Mouse (Mus musculus) testis, adult 2 months (tissue): ENCODE measurements at regions not wholly inside any gene's neighbourhood (a gene's known extent, or its start where the extent isn't known, plus 50 kb on each side); places are given as distances from the start of the nearest gene placed in this dataset.

Experiments used
- H3K27ac ChIP-seq: fragments of 200-500 bp; 2 replicates; pipeline ENCODE4 v1.5.1; 2012; ENCODE audit warnings: low read depth, low read length; ENCODE audit not compliant: control insufficient read depth, insufficient read depth
- H3K27me3 ChIP-seq: fragments of 200-500 bp; 2 replicates; pipeline ENCODE4 v1.6.1; 2012; ENCODE audit warnings: mild to moderate bottlenecking, low read length, moderate library complexity; ENCODE audit not compliant: control insufficient read depth, insufficient read depth
- H3K36me3 ChIP-seq: fragments of 200-500 bp; 2 replicates; pipeline ENCODE4 v1.6.1; 2012; ENCODE audit warnings: mild to moderate bottlenecking, low read length; ENCODE audit not compliant: control insufficient read depth, insufficient read depth
- H3K4me1 ChIP-seq: fragments of 200-500 bp; 2 replicates; pipeline ENCODE4 v1.6.1; 2012; ENCODE audit warnings: low read length; ENCODE audit not compliant: control insufficient read depth, insufficient read depth
- H3K4me3 ChIP-seq: fragments of 200-500 bp; 2 replicates; pipeline ENCODE4 v1.5.1; 2012; ENCODE audit warnings: low read depth, mild to moderate bottlenecking, low read length, moderate library complexity, mixed read lengths; ENCODE audit not compliant: control insufficient read depth
- CTCF ChIP-seq: fragments of 200-500 bp; IDR thresholded peaks from 2 replicates; pipeline ENCODE4 v1.5.1; 2012; ENCODE audit warnings: low read depth, mild to moderate bottlenecking, inconsistent platforms, low read length, moderate library complexity; ENCODE audit not compliant: control insufficient read depth, insufficient read depth, insufficient replicate concordance
- POLR2A ChIP-seq: fragments of 200-500 bp; IDR thresholded peaks from 2 replicates; pipeline ENCODE4 v1.6.1; 2012; ENCODE audit warnings: low read depth, mild to moderate bottlenecking, inconsistent platforms, low read length, moderate library complexity; ENCODE audit not compliant: control insufficient read depth

- Histone ChIP-seq H3K36me3 (no peaks in the 10 kb centered on the region), H3K4me1 (no peaks in the 10 kb centered on the region), H3K27me3 (no peaks in the 10 kb centered on the region), H3K27ac (no peak overlapping the region), H3K4me3 (no peak overlapping the region)
- TF ChIP-seq POLR2A = no peak
- TF ChIP-seq CTCF = no peak
These were observed 139.7 kb upstream of the Egflam start for GRCm38 (mm10) chr15:7537858-7538257.

GRCm38 (mm10) chr15:7553190-7553895 lies 155.1 kb upstream of the Egflam start:
- Histone ChIP-seq H3K4me3 (no peak overlapping the region), H3K27me3 (no peaks in the 10 kb centered on the region), H3K27ac (no peak overlapping the region), H3K36me3 (no peaks in the 10 kb centered on the region), H3K4me1 (no peaks in the 10 kb centered on the region)
- TF ChIP-seq POLR2A = no peak
- no peak for TF ChIP-seq CTCF

GRCm38 (mm10) chr15:7554433-7554832 lies 156.2 kb upstream of the Egflam start:
- Histone ChIP-seq H3K27ac (no peak overlapping the region), H3K27me3 (no peaks in the 10 kb centered on the region), H3K36me3 (no peaks in the 10 kb centered on the region), H3K4me1 (no peaks in the 10 kb centered on the region), H3K4me3 (no peak overlapping the region)
- no peak for TF ChIP-seq CTCF
- TF ChIP-seq POLR2A = no peak

GRCm38 (mm10) chr15:7563279-7563678 lies 165.1 kb upstream of the Egflam start:
- Histone ChIP-seq H3K27ac (no peak overlapping the region), H3K36me3 (no peaks in the 10 kb centered on the region), H3K27me3 (no peaks in the 10 kb centered on the region), H3K4me1 (no peaks in the 10 kb centered on the region; the same call in 1 of the 2 replicates), H3K4me3 (no peak overlapping the region)
- TF ChIP-seq CTCF (no peak), POLR2A (no peak)

- Histone ChIP-seq H3K4me3 (no peak overlapping the region), H3K36me3 (no peaks in the 10 kb centered on the region), H3K4me1 (no peaks in the 10 kb centered on the region; the same call in 1 of the 2 replicates), H3K27me3 (no peaks in the 10 kb centered on the region), H3K27ac (no peak overlapping the region)
- no peak for TF ChIP-seq CTCF
- TF ChIP-seq POLR2A = no peak
These were observed 165.5 kb upstream of the Egflam start for GRCm38 (mm10) chr15:7563726-7564125.

GRCm38 (mm10) chr15:7572221-7572620 lies 174.0 kb upstream of the Egflam start:
- Histone ChIP-seq H3K27me3 (no peaks in the 10 kb centered on the region), H3K4me3 (no peak overlapping the region), H3K36me3 (no peaks in the 10 kb centered on the region), H3K4me1 (no peaks in the 10 kb centered on the region; the same call in 1 of the 2 replicates), H3K27ac (no peak overlapping the region)
- TF ChIP-seq CTCF = no peak

GRCm38 (mm10) chr15:7574264-7574663 lies 176.1 kb upstream of the Egflam start:
- H3K27ac ChIP-seq = no peak overlapping the region
- no peak overlapping the region for H3K4me3 ChIP-seq
- no peak for TF ChIP-seq POLR2A
- TF ChIP-seq CTCF = no peak
- no peaks in the 10 kb centered on the region for H3K4me1 ChIP-seq
- no peaks in the 10 kb centered on the region for H3K36me3 ChIP-seq
- H3K27me3 ChIP-seq = no peaks in the 10 kb centered on the region

GRCm38 (mm10) chr15:7574811-7575210 lies 176.6 kb upstream of the Egflam start:
- Histone ChIP-seq H3K36me3 (no peaks in the 10 kb centered on the region), H3K27ac (no peak overlapping the region), H3K27me3 (no peaks in the 10 kb centered on the region)

More at GRCm38 (mm10) chr15:7574811-7575210, 176.6 kb upstream of the Egflam start:
- Histone ChIP-seq H3K4me1 (no peaks in the 10 kb centered on the region), H3K4me3 (no peak overlapping the region)
- TF ChIP-seq CTCF (no peak), POLR2A (no peak)
